Mouse (Mus musculus) layer of hippocampus, adult 11-12 months (tissue): ENCODE measurements around the gene Fam189a1.

Experiments
- DNase-seq: peaks from one replicate; pipeline ENCODE4 v3.0.0; 2022; ENCODE audit warnings: low spot score

The Fam189a1 gene

GRCm38 (mm10) chr7:65044280-65044679 lies 112.1 kb downstream of the Fam189a1 start:
- DNase-seq = no peak

DNA sequence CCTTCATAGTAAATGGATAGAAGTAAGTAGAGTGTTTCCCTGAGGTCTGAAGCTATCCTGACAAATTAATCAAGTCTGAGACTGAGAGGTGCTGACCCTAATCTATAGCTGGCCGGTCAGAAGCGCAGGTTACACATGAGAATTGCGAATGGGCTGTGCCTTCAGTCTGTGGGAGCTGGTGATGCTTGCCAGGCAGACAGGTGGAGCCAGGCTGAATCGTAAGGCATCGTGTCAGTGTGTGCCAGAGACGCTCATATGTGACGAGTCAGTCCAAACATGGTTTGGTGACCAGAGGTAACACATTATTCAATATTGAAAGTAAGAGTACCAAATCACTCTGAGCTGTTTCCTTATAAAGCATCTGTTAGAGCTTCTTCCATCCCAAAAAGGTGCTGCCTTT lies 115.3 kb downstream of the Fam189a1 start:
- no peak for DNase-seq

DNA sequence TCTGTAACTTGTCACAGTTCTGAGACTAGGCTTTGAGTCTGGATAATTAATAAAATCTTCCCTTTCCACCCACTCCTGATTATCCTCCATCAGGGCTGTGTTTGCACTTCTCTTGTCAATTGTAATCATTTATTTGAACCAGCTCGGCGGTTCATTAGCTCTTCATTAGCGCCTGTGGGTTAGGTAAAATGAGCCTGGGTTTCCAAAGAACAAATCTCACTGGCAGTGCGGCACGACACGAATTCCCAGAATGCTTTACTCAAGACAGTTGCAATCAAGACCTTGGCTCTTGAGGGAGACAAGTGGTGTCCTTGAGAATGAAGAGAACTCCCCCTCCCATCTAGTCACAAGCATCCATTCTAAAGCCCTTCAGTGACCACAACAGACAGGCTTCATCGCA lies 124.6 kb downstream of the Fam189a1 start:
- no peak for DNase-seq

- DNase-seq = no peak
Measured at GRCm38 (mm10) chr7:65031195-65031594, 125.2 kb downstream of the Fam189a1 start.

DNA sequence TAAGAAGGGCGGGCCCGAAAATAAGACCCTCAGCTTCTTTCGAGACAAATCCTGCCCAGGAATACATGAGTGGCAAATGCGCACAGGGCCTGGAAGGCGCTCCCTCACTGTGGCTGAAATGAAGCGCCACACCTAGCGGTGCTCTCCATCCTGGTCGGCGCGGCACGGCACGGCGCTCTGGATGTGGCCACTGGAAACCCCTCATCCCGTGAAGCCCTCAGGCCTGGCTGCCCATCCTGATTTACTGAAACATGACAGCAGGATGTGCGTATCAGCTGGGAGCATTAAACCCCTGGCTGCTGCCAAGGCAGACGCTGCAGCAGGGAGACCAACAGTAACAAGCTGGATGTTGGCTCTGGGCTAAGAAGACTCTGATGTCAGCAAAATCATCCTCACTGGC lies 126.4 kb downstream of the Fam189a1 start:
- DNase-seq = no peak

GRCm38 (mm10) chr7:65021298-65021697 lies 135.1 kb downstream of the Fam189a1 start:
- no peak for DNase-seq

DNA sequence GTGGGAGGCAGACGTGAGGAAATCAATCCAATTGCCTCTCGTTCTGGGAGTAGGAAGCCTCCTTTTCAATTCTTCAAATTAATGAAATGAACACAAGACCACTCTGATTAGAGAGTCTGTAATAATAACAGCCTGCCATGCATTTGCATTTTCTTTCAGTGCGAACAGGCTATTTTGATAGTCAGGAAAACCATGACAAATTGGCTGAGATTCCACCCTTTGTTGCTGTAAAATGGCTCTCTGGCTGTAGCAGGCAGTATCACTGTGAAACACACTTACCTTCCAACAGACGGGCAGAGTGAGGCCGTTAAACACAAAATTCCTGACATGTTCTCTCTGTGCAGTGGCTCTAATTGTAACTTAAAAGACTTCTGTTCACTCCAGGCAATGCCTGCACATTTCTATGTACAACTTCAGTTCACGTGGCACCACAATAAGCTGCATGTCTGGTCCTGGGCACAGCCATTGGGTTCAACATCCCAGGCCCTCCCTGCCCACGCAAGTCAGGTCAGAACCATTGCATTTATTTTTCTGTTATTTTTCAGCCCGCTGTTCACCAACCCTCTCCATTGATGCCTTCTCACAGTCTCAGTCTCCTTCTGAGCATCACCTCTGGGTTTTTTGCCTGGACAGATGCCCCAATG lies 138.2 kb downstream of the Fam189a1 start:
- DNase-seq = peak; percentile 7

DNA sequence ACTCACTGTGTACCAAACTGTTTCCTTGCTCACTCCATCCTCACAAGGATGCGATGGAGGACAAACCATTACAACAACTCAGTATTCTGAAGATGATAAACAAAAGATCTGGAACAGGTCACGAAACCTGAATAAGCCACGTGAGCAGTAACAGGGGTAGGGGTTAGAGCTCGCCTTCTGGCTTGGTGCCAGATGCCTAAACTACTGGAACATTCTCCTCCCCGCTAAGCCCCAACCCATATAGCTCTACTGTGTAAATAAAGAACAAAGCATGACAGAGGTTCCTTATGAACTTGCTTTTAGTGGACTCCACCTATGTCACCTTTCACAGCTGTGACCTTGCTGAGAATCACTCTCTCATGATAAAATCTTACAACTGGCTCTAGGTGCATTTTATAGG lies 139.0 kb downstream of the Fam189a1 start:
- no peak for DNase-seq

DNA sequence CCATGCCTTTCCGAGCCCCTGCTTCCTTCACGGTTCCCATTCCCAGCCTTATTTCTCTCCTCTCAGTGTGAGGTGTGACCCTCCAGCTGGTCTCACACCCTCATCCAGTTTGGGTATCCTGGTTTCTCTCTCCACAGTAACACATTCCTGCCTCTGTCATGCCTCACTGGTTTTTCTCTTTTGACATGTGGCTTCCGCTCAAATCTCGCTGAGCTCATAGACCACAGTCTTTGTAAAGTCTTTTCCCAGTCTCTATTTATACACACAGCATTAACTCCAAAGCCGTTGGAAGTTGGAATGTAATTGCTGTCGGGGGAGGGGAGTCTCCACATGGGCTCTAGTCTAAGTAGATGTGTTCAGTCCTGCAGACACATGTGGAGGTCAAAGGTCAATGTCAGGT lies 145.2 kb downstream of the Fam189a1 start:
- no peak for DNase-seq

- DNase-seq = no peak
Measured at GRCm38 (mm10) chr7:65010275-65010674, 146.1 kb downstream of the Fam189a1 start.

GRCm38 (mm10) chr7:65005731-65006130 lies 150.6 kb downstream of the Fam189a1 start:
- DNase-seq = no peak

DNA sequence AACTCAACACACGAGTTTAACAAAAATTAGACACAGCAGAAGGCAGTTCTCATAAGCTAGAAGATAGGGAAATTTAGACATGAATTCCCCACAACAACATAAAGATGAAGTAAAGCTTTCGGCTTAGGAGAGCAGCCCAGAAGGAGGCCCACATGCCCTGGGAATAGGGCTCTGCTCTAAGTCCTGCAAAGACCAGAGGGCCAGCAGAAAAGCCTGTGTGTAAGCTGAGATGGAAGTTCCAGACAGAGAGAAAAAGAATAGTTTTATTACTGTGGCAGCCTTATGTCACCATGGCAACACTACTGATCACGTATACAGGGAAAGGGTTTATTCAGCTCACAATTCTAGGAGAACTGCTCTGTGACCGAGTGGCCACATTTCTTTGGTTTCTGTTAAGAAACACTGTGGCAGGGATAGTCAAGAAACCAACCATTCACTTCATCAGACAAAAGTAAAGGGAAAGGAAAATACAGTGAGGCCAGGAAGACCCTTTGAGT lies 156.6 kb downstream of the Fam189a1 start:
- no peak for DNase-seq

GRCm38 (mm10) chr7:64997743-64998142 lies 158.6 kb downstream of the Fam189a1 start:
- DNase-seq = no peak

DNA sequence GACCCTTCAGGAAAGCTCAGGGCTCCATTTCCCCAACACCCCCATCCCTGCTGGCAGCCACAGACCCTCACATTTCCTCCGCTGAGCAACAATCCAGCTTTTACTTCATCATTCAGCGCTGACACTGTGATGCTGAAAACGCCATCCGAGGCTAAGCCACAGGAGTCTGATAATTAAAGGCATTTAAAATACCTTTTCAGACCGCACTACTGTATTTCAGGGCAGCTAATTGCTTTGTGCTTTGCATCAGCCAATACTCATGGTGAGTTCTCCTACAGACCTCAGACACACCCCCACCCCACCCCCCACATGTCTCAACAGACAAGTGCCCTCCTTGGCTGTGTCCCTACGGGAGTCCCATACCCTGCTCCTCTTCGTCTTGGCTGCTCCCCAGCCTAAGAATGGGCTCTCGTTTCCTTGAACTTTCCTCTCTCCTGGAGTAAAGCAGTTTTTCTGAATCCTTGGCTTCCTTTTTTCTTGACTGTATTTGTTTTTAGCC lies 160.4 kb downstream of the Fam189a1 start:
- DNase-seq = no peak

DNA sequence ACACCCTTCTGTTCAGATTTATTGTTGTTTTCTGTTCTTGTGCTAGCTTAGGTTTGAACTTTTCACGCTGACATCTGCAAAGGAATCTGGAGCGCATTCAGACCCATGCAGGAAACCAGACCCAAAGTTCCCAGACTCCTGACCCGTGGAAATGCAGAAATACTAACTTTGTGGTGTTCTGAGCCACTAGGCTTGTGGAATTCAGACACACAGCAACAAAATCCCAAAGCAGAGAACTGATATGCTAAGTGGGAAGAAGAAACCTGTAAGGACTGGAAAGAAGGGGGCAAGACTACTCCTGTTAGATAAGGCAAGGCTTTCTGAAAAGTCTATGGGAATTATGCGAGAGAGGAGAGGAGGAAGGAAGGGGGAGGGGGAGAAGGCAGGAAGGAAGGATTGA lies 167.0 kb downstream of the Fam189a1 start:
- no peak for DNase-seq

DNA sequence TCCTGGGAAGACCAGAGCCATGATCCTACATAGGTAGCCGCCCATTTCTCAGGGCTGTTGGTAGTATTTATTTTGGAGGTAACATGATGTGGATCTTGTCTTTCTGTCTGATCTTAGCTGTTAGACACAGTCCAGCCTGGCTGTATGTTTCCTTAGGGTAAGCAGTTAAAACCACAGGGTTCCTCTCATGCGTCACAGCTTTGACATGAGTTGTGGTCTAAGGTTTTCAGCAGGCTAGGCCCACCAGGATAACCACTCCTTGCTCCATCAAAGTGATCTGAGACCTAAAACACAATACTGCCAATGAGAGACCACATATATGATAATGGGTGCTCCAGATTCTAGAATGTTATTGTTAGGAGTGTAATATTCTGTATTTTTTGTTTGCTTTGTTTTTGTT lies 168.4 kb downstream of the Fam189a1 start:
- DNase-seq = no peak

- DNase-seq = peak; percentile 35
Measured at GRCm38 (mm10) chr7:64984468-64985120, 171.8 kb downstream of the Fam189a1 start.

DNA sequence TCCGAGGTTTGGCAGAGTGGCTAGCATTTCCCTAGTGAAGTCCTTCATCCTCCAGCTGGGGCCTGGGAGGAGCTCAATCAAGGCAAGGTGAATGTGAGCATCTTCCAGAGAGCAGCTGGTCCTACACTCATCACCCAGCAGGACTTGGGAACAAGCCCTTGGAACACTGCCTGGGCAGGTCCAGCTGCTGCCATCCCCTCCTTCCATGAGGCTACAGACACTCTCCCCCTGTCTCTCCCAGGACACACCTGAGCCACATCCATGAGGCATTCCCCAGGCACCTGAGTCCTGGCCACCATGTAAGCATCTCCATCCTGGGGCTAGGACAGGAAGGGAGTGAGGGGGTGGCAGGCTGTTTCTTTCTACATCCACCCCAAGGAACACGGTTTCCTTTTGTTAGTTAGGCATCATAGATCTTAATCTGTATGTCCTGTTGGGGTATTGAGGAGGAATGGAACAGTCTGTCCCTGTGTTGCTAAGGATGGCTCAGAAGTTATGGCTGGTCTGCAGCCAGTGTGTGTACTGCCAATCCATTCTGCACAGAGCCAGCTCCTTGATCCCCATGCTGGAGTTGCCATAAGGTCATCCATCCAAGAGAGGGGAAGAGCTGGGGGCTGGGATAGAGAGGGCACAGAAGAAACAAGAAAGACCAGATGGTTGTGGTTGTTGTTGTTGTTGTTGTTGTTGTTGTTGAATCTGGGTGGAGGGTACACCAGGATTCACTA lies 174.7 kb downstream of the Fam189a1 start:
- DNase-seq = no peak

DNA sequence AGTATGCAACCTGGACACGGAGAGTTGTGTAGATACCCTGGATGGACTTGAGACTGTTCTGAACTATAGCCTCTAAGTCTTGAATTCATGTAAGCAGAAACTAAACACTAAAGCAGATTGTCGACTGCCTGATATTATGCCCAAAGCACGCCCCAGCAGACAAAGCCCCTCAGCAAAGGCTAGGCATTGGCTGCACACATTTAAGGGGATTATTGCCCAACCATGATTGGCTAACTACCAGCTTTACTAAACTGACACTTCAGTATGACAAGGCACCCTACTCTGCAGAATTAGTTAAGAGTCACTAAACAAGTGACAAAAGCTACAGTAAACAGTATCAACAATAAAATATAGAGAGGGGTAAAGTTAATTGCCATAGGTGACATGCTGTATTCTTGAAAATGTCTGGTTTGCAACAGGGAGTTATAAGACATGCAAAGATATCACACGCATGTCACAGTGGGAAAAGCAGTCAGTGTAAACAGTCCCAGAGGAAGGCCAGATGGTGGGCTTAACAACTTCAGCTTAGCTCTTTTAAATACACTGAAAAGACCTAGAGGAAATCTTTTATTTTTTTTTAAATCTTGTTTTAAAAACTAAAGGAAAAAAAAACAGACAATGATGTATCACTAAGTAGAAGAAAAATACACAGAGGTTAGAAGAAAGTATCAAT lies 182.6 kb downstream of the Fam189a1 start:
- DNase-seq = no peak

- DNase-seq = no peak
Measured at GRCm38 (mm10) chr7:64962128-64962527, 194.2 kb downstream of the Fam189a1 start.

- no peak for DNase-seq
Measured at GRCm38 (mm10) chr7:64959087-64959486, 197.3 kb downstream of the Fam189a1 start.

- DNase-seq = no peak
Measured at GRCm38 (mm10) chr7:64952181-64952580, 204.2 kb downstream of the Fam189a1 start.

DNA sequence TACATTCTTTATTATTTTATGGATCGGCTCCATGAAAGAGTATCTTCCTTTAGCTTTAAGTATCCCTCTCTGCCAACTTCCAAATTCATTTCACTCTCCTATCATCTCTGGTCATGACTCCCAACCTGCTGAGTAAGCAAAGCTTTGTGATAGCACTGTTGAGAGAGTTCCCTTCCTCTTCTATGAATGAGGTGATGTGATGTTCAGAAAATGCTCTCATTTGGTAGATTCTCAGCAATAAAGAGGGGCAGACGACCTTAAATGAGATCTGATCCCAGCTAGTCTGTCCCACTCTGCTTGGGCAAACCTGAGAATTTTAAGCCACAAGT lies 205.6 kb downstream of the Fam189a1 start:
- no peak for DNase-seq
